Mouse (Mus musculus) lung, postnatal 0 days (tissue): ENCODE measurements at regions not wholly inside any gene's neighbourhood (a gene's known extent, or its start where the extent isn't known, plus 50 kb on each side); places are given as distances from the start of the nearest gene placed in this dataset.

Experiments
- ATAC-seq: fragments of 200-750 bp; cut with Nextera tagmentation; 2 replicates; pipeline ENCODE4 v1.8.0; 2017; ENCODE audit warnings: moderate library complexity
- DNase-seq: peaks from one replicate; pipeline ENCODE4 v3.0.0-alpha.2; 2016; ENCODE audit warnings: low spot score
- H3K27ac ChIP-seq: fragments of 300-500 bp; sonication (generic); 2 replicates; pipeline ENCODE4 v1.5.1; 2014; ENCODE audit warnings: antibody characterized with exemption, mild to moderate bottlenecking, low read length, mixed read lengths
- H3K27me3 ChIP-seq: fragments of 300-500 bp; sonication (generic); replicated peaks from 2 replicates; pipeline ENCODE4 v1.6.1; 2014; ENCODE audit warnings: low read length, mixed read lengths; ENCODE audit not compliant: insufficient read depth
- H3K36me3 ChIP-seq: fragments of 300-500 bp; sonication (generic); 2 replicates; pipeline ENCODE4 v1.6.1; 2014; ENCODE audit warnings: low read length, mixed read lengths; ENCODE audit not compliant: insufficient read depth
- H3K4me1 ChIP-seq: fragments of 300-500 bp; sonication (generic); 2 replicates; pipeline ENCODE4 v1.6.1; 2014; ENCODE audit warnings: antibody characterized with exemption, low read depth, low read length, mixed read lengths; ENCODE audit not compliant: insufficient read depth
- H3K4me2 ChIP-seq: fragments of 300-500 bp; sonication (generic); replicated peaks from 2 replicates; pipeline ENCODE4 v1.6.1; 2014; ENCODE audit warnings: low read depth, mild to moderate bottlenecking, low read length, moderate library complexity, mixed read lengths
- H3K4me3 ChIP-seq: fragments of 300-500 bp; sonication (generic); 2 replicates; pipeline ENCODE4 v1.5.1; 2014; ENCODE audit warnings: low read depth, low read length
- H3K9ac ChIP-seq: fragments of 300-500 bp; sonication (generic); replicated peaks from 2 replicates; pipeline ENCODE4 v1.6.1; 2014; ENCODE audit warnings: low read depth, mild to moderate bottlenecking
- H3K9me3 ChIP-seq: fragments of 300-500 bp; sonication (generic); 2 replicates; pipeline ENCODE4 v1.6.1; 2016; ENCODE audit warnings: low read length, mixed read lengths
- CTCF ChIP-seq: IDR thresholded peaks from 2 replicates; pipeline ENCODE4 v1.5.1; 2016; ENCODE audit warnings: antibody characterized with exemption, mild to moderate bottlenecking
- EP300 ChIP-seq: IDR thresholded peaks from 2 replicates; pipeline ENCODE4 v1.6.1; 2016; ENCODE audit warnings: antibody characterized with exemption, mild to moderate bottlenecking, control low read depth
- WGBS: fragments of 180-500 bp; shearing (Covaris S2); extraction: QIAGEN DNeasy Blood & Tissue Kit; methylation state at CpG from one replicate; pipeline ENCODE4 v1.1.7; 2014; 5-methylcytosine and 5-hydroxymethylcytosine counted together

- H3K27me3 ChIP-seq: no peaks in the 10 kb centered on the region
- TF ChIP-seq EP300 (no peak), CTCF (no peak)
- WGBS: 50% methylated on average over 9 of the region's 9 CpGs
These were observed 299.8 kb upstream of the Prox1 start for GRCm38 (mm10) chr1:190470336-190470735.

GRCm38 (mm10) chr1:190457541-190458061 is 287.1 kb upstream of the Prox1 start:
- ATAC-seq (no peak), DNase-seq (no peak)
- H3K4me2 ChIP-seq: no peak overlapping the region
- 36% methylated on average over 12 of the region's 12 CpGs for WGBS
- H3K27ac ChIP-seq: no peak overlapping the region
- no peak overlapping the region for H3K4me3 ChIP-seq
- no peaks in the 10 kb centered on the region for H3K9me3 ChIP-seq
- H3K36me3 ChIP-seq: no peaks in the 10 kb centered on the region
- H3K4me1 ChIP-seq: no peaks in the 10 kb centered on the region
- H3K9ac ChIP-seq: no peak overlapping the region
- H3K27me3 ChIP-seq: no peaks in the 10 kb centered on the region
- no peak for TF ChIP-seq EP300
- no peak for TF ChIP-seq CTCF

More at GRCm38 (mm10) chr1:190470336-190470735, 299.8 kb upstream of the Prox1 start:
- Histone ChIP-seq H3K4me2 (no peak overlapping the region), H3K36me3 (no peaks in the 10 kb centered on the region), H3K4me1 (no peaks in the 10 kb centered on the region), H3K4me3 (no peak overlapping the region), H3K9me3 (no peaks in the 10 kb centered on the region), H3K27ac (no peak overlapping the region), H3K9ac (no peak overlapping the region)
- ATAC-seq: no peak
- no peak for DNase-seq

- no peak for TF ChIP-seq EP300
- no peak for TF ChIP-seq CTCF
- no peak overlapping the region for H3K27ac ChIP-seq
- ATAC-seq (no peak), DNase-seq (no peak)
- no peaks in the 10 kb centered on the region for H3K4me1 ChIP-seq
- H3K9ac ChIP-seq: no peak overlapping the region
- H3K36me3 ChIP-seq: no peaks in the 10 kb centered on the region
- WGBS: 85% methylated on average over 10 of the region's 10 CpGs
- no peak overlapping the region for H3K4me2 ChIP-seq
- H3K27me3 ChIP-seq: no peaks in the 10 kb centered on the region
- no peak overlapping the region for H3K4me3 ChIP-seq
- no peaks in the 10 kb centered on the region for H3K9me3 ChIP-seq
These were observed 283.0 kb upstream of the Prox1 start for GRCm38 (mm10) chr1:190453549-190453948.

GRCm38 (mm10) chr1:190452115-190452842 is 281.8 kb upstream of the Prox1 start:
- WGBS: 50% methylated on average over 11 of the region's 11 CpGs
- H3K9me3 ChIP-seq: no peaks in the 10 kb centered on the region
- DNase-seq (no peak), ATAC-seq (no peak)
- no peaks in the 10 kb centered on the region for H3K36me3 ChIP-seq
- H3K4me3 ChIP-seq: no peak overlapping the region
- no peak overlapping the region for H3K9ac ChIP-seq
- no peak overlapping the region for H3K4me2 ChIP-seq
- H3K27ac ChIP-seq: no peak overlapping the region
- H3K27me3 ChIP-seq: no peaks in the 10 kb centered on the region
- no peaks in the 10 kb centered on the region for H3K4me1 ChIP-seq
- no peak for TF ChIP-seq EP300
- no peak for TF ChIP-seq CTCF

GRCm38 (mm10) chr1:190448263-190448662 is 277.7 kb upstream of the Prox1 start:
- no peak for ATAC-seq

GRCm38 (mm10) chr1:190447253-190447652 is 276.7 kb upstream of the Prox1 start:
- no peak overlapping the region for H3K9ac ChIP-seq
- no peaks in the 10 kb centered on the region for H3K36me3 ChIP-seq
- WGBS: 47% methylated on average over 7 of the region's 7 CpGs
- H3K27ac ChIP-seq: no peak overlapping the region
- ATAC-seq: no peak
- no peak overlapping the region for H3K4me3 ChIP-seq
- no peaks in the 10 kb centered on the region for H3K4me1 ChIP-seq
- DNase-seq: no peak
- H3K4me2 ChIP-seq: no peak overlapping the region
- no peaks in the 10 kb centered on the region for H3K9me3 ChIP-seq
- H3K27me3 ChIP-seq: no peaks in the 10 kb centered on the region
- TF ChIP-seq EP300 (no peak), CTCF (no peak)

More at GRCm38 (mm10) chr1:190448263-190448662, 277.7 kb upstream of the Prox1 start:
- Histone ChIP-seq H3K9me3 (no peaks in the 10 kb centered on the region), H3K4me2 (no peak overlapping the region), H3K27ac (no peak overlapping the region), H3K9ac (no peak overlapping the region), H3K4me3 (no peak overlapping the region), H3K27me3 (no peaks in the 10 kb centered on the region), H3K36me3 (no peaks in the 10 kb centered on the region), H3K4me1 (no peaks in the 10 kb centered on the region)
- WGBS: 17% methylated on average over 8 of the region's 8 CpGs
- DNase-seq: no peak
- TF ChIP-seq CTCF (no peak), EP300 (no peak)
